Mouse (Mus musculus) heart, postnatal 4 days (tissue): ENCODE results near the gene Ubr4. TPM values are rescaled to one million over a fixed set of nuclear protein-coding genes. Genes with fewer than 3 reads are reported as not detected.
"Not testable (repeated sequence)": the region's sequence is repeated elsewhere in the genome, so short reads cannot be mapped to it uniquely, and the experiment has no call there.

Experiments
- DNase-seq: peaks from one replicate; pipeline ENCODE4 v3.0.0; 2021
- total RNA-seq, 2 experiments: library from RNA; stranded (reverse); gene quantifications; 2 replicates each; pipeline ENCODE4 v1.2.3; 2021

Gene Ubr4
- total RNA-seq, 2 experiments from 2014 or later: 124 to 126 TPM

- no peak for DNase-seq
Observed at GRCm38 (mm10) chr4:139357211-139357610, 4.8 kb downstream of the Ubr4 start.

DNA sequence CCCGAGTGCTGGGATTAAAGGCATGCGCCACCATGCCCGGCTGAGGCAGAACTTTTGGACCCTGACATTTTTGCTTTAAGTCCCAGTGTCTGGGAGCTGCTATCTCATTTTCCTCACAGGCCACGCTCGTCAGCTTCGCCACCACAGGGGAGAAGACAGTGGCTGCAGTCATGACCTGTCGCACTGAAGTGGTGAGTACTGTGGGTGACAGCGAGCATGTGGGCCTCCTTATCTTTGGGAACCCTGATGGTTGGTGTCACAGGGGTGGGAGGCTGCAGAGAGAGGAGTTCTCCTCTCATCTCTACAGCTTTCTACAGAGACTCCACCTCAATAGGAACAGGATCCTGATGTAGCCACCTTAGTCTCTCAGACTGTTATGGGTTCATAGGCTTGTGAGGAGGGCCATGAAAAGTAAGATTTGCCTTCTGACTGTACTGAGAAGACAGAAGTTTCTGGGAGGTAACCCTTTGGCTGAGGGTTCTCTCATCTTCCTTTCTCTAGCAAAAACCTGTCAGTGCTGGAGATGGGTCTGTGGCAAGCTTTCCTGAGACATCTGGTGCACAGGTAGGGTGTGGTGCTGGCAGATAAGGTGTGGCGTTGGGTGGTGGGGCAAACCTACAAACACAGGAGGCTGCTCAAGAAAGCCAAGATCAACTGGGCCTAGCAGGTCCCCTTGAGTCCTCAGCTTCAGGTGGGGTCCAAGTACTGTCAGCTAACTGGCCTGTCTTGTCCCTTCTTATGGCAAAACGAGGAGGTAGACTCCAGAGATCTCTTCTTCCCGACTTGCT lies 8.5 kb downstream of the Ubr4 start:
- no peak for DNase-seq

DNA sequence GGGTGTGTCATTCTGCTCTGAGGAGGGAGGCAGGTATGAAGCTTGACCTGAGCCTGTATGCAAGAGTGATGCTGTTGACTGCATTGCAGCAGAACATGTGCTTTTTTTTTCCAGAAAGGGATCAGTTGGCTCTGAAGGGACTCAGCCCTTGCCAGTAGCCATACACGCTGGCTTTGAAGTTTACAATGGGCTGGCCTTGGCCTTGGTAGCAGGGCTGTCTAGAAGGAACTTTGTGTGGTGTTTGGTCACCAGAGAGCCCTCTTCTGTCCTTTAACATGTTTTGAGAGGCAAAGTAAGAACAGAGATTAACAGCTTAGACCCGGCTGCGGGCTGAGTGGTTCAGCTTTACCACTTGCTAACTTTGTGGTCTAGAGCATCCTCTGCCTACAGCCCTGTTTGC lies 14.9 kb downstream of the Ubr4 start:
- no peak for DNase-seq

- DNase-seq: no peak
Observed at GRCm38 (mm10) chr4:139368038-139368437, 15.6 kb downstream of the Ubr4 start.

GRCm38 (mm10) chr4:139373130-139373529 lies 20.7 kb downstream of the Ubr4 start:
- no peak for DNase-seq

- no peak for DNase-seq
Observed at GRCm38 (mm10) chr4:139373531-139373930, 21.1 kb downstream of the Ubr4 start.

- DNase-seq: no peak
Observed at GRCm38 (mm10) chr4:139379719-139380118, 27.3 kb downstream of the Ubr4 start.

- peak; percentile 100 for DNase-seq
Observed at GRCm38 (mm10) chr4:139380207-139380748, 27.9 kb downstream of the Ubr4 start.

DNA sequence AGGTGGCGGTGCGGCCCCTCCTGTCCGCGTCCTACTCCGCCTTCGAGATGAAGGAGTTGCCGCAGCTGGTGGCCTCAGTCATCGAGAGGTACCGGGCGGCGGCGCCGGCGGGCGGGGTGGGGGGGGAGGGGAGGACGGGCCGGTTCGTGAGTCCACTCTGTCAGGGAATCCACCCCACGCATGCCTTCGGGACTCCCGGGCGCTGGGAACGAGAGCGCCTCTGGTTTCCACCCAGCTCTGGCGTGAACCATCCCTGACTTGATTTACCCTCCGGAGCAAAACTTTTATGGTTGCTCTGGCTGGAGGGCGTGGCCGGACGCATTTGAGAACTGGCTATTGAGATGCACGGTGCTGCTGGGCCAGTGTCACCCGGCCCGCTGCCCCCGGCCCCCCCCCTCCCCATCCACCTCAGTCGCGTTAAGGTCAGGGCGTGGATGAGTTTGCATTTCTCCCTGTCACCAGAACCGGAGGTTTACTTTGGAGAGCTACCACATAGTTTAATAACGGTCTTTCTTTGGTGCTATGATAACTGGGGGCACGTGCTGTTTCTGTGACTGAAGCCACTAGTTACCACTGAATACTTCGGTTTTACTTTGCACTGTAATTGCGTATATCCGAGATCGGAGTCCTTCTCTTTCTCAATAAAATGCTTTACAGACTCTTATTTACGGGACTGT lies 28.5 kb downstream of the Ubr4 start:
- peak; percentile 31 for DNase-seq

DNA sequence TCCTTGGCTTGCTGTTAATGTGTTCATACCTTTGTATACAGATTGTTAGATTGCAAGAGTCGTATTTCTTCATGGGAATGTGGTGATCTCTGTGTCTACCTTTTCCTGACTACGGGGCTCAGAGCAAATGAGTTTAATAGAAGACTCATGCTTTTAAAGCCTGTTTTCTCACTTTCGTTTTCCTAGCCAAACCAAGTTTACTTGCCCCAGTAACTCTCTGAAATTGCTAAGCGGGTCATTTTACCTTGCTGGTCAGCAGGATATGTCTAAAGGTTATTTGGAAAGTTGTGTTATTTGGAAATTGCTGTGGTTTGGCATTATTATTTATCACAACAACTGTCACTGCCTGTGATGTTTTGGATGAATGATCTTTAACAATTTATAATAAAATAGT lies 29.0 kb downstream of the Ubr4 start:
- no peak for DNase-seq

GRCm38 (mm10) chr4:139382231-139382630 lies 29.8 kb downstream of the Ubr4 start:
- no peak for DNase-seq

DNA sequence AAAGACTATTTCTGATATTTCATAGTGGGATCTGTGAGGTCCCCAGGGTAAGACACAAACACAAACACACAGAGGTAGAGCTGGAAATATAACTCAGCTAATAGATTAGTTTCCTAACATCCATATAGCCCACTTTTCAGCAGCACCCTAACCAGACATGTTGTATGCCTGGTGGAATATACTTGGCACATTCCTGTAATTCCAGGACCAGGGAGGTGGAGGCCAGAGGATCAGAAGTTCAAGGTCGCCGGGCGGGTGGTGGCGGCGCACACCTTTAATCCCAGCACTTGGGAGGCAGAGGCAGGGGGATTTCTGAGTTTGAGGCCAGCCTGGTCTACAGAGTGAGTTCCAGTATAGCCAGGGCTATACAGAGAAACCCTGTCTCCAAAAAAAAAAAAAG lies 33.4 kb downstream of the Ubr4 start:
- not testable (repeated sequence) for DNase-seq

DNA sequence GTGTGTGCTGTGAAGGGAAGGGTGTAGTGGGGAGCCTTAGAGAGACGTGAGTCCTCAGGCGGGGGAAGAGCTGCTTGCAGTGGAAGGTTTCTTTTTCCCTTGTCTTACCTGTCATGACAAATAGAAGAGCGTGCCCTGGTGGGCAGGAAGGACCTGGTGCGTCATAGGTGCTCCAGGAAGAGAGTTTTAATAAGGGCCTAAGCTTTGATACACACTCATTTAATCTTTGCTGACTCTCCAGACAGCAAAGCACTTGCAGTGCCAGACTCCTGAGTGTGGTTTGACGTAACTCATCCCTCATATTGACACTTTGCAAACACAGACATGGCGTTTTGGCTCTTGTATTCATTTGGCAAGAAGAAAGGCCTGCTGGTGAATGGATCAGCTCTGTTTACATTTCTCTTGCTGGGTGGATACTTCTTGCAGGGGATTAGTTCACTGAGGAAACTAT lies 34.5 kb downstream of the Ubr4 start:
- peak; percentile 32 for DNase-seq

- no peak for DNase-seq
Observed at GRCm38 (mm10) chr4:139389557-139389956, 37.1 kb downstream of the Ubr4 start.

DNA sequence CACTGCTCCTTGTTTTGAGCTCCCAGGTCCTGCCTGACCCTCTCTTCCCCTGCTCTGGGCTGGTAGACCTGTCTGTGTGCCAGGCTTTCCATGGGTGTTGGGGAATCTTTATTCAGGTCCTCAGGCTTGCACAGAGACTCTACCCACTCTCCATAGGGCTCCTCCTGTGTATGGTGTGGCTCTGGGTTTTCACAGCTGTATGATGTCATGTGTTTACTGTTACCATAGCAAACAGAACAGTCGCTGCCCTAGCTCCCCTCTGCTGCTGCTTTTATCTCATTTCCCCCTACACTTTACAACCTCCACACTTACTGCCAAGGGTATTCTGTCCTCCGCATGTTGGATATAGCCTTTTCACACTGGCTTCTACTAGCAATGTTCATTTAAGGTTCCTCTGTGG lies 43.0 kb downstream of the Ubr4 start:
- DNase-seq: peak; percentile 10

DNA sequence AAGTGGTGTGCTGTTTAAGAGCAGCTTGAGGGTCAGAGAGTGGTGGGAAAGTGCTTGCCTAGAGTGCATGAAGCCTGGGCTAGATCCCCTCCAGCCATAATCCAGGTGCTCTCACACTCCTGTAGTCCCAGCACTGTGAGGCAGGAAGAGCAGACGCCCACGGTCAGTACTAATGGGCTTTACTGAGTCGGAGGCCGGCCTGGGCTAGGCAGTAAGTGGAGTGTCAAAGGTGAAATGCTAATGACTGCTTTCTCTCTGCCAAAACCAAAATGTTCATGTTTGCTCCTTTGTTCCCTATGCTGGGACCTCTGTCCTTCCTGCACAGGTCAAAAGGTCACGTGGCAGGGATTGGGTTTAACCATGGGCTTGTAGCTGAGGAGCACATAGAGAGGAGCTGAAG lies 48.1 kb downstream of the Ubr4 start:
- no peak for DNase-seq

- no peak for DNase-seq
Observed at GRCm38 (mm10) chr4:139403214-139403613, 50.8 kb downstream of the Ubr4 start.

DNA sequence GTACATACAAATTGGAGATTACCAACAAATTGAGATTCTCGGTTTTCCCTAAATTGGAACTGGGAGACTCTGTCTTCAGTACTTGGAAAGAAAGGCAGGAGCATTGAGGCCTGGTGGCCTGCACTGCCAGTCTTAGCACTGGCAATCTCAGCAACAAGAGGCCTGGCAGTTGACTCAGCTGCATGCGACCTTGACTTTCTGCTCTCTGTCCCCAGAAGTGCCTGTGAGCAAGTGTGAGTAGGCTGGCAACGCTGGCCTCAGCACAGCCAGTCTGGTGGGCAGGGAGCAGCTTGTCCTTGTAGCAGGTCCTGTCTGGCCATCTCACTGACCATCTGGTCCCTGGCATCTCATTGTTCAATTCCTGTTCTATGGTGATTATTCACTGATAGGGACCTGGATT lies 58.9 kb downstream of the Ubr4 start:
- no peak for DNase-seq

DNA sequence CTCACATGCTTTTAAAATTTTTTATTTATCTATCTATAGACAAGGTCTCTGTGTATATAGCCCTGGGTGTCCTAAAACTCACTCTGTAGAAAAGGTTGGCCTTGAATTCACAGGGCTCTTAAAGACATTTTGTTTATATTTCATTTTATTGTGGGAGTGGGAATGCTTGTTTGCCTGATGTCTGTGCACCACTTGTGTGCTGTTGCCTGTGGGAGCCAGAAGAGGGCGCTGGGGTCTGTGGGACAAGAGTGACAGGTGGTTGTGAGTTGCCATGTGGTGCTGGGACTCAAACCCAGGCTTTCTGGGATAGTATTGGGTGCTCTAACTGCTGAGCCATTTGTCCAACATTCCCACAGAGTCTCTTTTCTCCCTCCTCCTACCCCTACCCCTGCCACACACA lies 65.5 kb downstream of the Ubr4 start:
- no peak for DNase-seq

GRCm38 (mm10) chr4:139421621-139422020 lies 69.2 kb downstream of the Ubr4 start:
- DNase-seq: no peak

DNA sequence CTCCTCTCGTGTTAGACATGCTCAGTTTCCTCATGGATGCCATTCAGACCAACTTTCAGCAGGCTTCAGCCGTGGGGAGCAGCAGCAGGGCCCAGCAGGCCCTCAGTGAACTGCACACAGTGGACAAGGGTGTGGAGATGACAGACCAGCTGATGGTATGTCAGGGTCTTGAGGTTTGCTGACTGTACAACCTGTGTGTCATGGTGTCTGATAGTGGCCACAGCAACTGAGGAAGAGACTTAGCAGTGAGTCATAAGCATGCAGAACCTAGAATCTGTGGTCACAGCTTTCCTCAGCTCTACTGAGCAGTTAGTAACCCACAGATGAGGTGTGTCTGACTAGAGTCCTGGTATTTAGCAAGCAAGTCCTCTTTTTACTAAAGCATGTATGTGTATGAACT lies 70.0 kb downstream of the Ubr4 start:
- no peak for DNase-seq

DNA sequence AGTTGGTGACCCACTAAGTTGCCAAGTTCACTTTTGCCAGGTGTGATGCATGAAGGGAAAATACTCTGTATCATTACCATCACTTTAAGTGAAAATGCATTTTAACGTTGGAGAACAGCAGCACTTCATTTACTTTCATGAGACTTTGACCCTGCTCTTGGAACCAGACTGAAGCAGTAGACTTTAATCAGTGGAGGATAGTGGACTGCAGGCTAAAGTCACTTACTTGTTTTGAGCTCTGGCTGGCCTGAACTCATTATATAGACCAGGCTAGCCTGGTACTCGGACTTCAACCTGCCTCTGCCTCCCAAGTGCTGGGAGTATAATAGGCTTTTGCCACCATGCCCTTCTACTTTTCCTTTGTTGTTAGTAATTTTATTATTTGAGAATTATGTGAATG lies 70.9 kb downstream of the Ubr4 start:
- no peak for DNase-seq

DNA sequence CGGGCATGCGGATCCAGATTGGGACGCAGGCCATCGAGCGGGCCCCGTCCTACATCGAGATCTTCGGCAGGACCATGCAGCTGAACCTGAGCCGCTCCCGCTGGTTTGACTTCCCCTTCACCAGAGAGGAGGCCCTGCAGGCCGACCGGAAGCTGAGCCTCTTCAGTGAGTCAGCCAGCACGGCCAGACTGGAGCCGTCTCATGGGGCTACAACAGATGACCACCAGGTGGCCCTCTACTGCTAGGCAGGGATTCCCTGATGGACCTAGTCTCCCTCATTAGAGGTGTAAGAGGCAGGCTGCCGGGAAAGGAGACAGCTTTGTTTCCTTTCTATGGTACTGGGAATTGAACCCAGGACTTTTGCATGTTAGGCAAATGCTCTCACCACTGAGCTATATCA lies 77.8 kb downstream of the Ubr4 start:
- DNase-seq: peak; percentile 87

DNA sequence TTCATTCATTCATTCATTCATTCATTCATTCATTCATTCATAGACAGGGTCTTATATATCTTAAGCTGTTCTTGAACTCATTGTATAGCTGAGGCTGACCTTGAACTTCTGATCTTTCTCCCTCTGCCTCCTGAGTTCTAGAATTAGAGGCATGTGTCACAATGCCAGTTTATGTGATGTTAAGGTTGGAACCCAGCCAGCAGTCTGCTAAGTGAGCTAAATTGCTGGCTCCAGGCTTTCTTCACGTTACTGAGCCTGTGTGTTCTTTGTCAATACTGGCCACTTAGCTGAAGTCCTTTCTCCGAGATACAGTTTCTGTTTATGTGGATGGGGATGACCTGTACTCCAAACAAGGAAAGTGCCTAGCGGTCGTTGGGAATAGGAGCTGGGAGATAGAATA lies 78.5 kb downstream of the Ubr4 start:
- DNase-seq: peak; percentile 42
